Comparison of ENCODE assay signal across 23 mouse cellular contexts in the genomic region with DNA sequence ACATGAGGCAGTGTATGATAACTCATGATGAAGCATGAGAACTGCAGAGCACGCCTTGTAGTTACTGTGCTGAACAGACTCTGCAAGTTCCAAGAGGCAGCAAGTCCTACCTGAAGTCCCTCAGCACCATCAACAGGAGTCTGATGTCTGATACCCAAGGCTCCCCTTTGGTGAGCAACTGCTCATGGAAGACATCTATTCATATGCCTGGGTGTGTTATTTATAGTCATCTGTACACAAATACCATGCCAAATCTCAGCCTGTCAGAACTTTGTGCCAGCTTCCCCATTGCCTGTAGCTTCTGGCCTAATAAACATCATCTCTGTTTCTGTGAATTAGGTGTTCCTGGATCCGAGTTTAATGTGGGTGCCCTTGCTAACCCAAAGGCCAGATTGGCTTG.
DNase-seq lines count a peak whose midpoint lies in the region; ATAC-seq and TF ChIP-seq lines count a peak whose summit lies in the region.
"Had no signal": no experiment of that assay in that cellular context is flagged by ENCODE, and none has a peak within 500 bp of the region (broad histone marks: within the 10 kb centered on the region; RNA-seq: fewer than 3 reads in every experiment).

No protein-coding gene starts in this region.

- H3K36me3 ChIP-seq in stomach, postnatal 0 days (ENCODE audit: control insufficient read depth, insufficient read depth, low read length): no peaks in the 10 kb centered on the region
- H3K36me3 ChIP-seq: G1E; heart, embryonic 10.5 days; heart, embryonic 15.5 days; hindbrain, embryonic 12.5 days; intestine, embryonic 15.5 days; limb, embryonic 13.5 days; lung, embryonic 15.5 days; midbrain, embryonic 12.5 days had no signal

- no peak for TF ChIP-seq CTCF in stomach, postnatal 0 days (IDR thresholded peaks at IDR 0.05; ENCODE audit: low read depth)

- no peak overlapping the region for H3K27ac ChIP-seq in stomach, postnatal 0 days (replicated peaks)
- H3K27ac ChIP-seq: heart, embryonic 10.5 days; heart, embryonic 15.5 days; hindbrain, embryonic 12.5 days; hindbrain, postnatal 0 days; intestine, embryonic 15.5 days; limb, embryonic 13.5 days; lung, embryonic 15.5 days; midbrain, embryonic 12.5 days had no signal

- no peak overlapping the region for H3K9ac ChIP-seq in stomach, postnatal 0 days (ENCODE audit: low read length)
- H3K9ac ChIP-seq: forebrain, postnatal 0 days; heart, embryonic 15.5 days; hindbrain, embryonic 12.5 days; intestine, embryonic 15.5 days; limb, embryonic 13.5 days; lung, embryonic 15.5 days; midbrain, embryonic 12.5 days had no signal

- TF ChIP-seq EP300 in stomach, postnatal 0 days (optimal IDR thresholded peaks at IDR 0.05): no peak

- WGBS in stomach, postnatal 0 days: 63% methylated on average over 2 of the region's 2 CpGs

- ATAC-seq in cerebellum, adult (ENCODE audit: insufficient number of reproducible peaks, low FRiP score, low TSS enrichment): peak; percentile 59; the same call in 1 of the 2 replicates
- ATAC-seq in stomach, postnatal 0 days (ENCODE audit: low FRiP score, low TSS enrichment): no peak
- ATAC-seq: forebrain, postnatal 0 days; hindbrain, postnatal 0 days; intestine, embryonic 15.5 days had no signal

- no peak for DNase-seq in cerebellum, postnatal 4 days (ENCODE audit: low spot score in 2 of 2)
- DNase-seq in brain, adult 2 months (ENCODE audit: low read depth, low spot score): peak; percentile 95
- DNase-seq in cerebellum, adult 8-10 months: peak; percentile 74
- DNase-seq in cerebellum, postnatal 25 days: peak; percentile 78 to 79
- DNase-seq in stomach, postnatal 0 days (ENCODE audit: low spot score): no peak
- no peak for DNase-seq in yolk sac, embryonic 10.5 days (ENCODE audit: low spot score)
- DNase-seq: adrenal gland, postnatal 10 days; forebrain, postnatal 0 days; kidney, adult 2 months; kidney, postnatal 36 days; lung, postnatal 36 days had no signal

- H3K4me3 ChIP-seq in stomach, postnatal 0 days (ENCODE audit: low read depth, low read length): no peak overlapping the region
- H3K4me3 ChIP-seq: erythroblast, embryonic 14.5 days; heart, embryonic 10.5 days; heart, embryonic 15.5 days; hindbrain, embryonic 12.5 days; intestine, embryonic 15.5 days; limb, embryonic 13.5 days; lung, embryonic 15.5 days; midbrain, embryonic 12.5 days had no signal

- H3K4me2 ChIP-seq in stomach, postnatal 0 days (replicated peaks; ENCODE audit: low read depth): no peak overlapping the region
- H3K4me2 ChIP-seq: heart, embryonic 15.5 days; hindbrain, embryonic 12.5 days; intestine, embryonic 15.5 days; limb, embryonic 13.5 days; liver, embryonic 11.5 days; lung, embryonic 15.5 days; midbrain, embryonic 12.5 days had no signal

- H3K27me3 ChIP-seq in stomach, postnatal 0 days (ENCODE audit: control insufficient read depth, insufficient read depth, low read length): no peaks in the 10 kb centered on the region
- H3K27me3 ChIP-seq: heart, embryonic 15.5 days; hindbrain, embryonic 12.5 days; intestine, embryonic 15.5 days; limb, embryonic 13.5 days; lung, embryonic 15.5 days; midbrain, embryonic 12.5 days had no signal

- H3K4me1 ChIP-seq in stomach, postnatal 0 days (replicated peaks; ENCODE audit: control insufficient read depth, insufficient read depth): no peaks in the 10 kb centered on the region
- H3K4me1 ChIP-seq: heart, embryonic 10.5 days; heart, embryonic 15.5 days; hindbrain, embryonic 12.5 days; intestine, embryonic 15.5 days; limb, embryonic 13.5 days; lung, embryonic 15.5 days; midbrain, embryonic 12.5 days had no signal

- no peaks in the 10 kb centered on the region for H3K9me3 ChIP-seq in stomach, postnatal 0 days (ENCODE audit: control insufficient read depth, low read length)
- H3K9me3 ChIP-seq: heart, embryonic 10.5 days; heart, embryonic 15.5 days; hindbrain, embryonic 12.5 days; intestine, embryonic 15.5 days; limb, embryonic 13.5 days; lung, embryonic 15.5 days; midbrain, embryonic 12.5 days had no signal

Comparison
In these comparisons a context has a peak if more than half of its experiments do, and no peak if none do; other contexts are left out.
1. DNase-seq: peak in brain, adult 2 months (single experiment), cerebellum, adult 8-10 months (single experiment) and cerebellum, postnatal 25 days (2 of 2); none in cerebellum, postnatal 4 days (0 of 2), stomach, postnatal 0 days (single experiment) and yolk sac, embryonic 10.5 days (single experiment).